Mouse (Mus musculus) left cerebral cortex, adult 2 months (tissue): ENCODE results near the gene Mllt11. TPM values are rescaled to one million over a fixed set of nuclear protein-coding genes. Genes with fewer than 3 reads are reported as not detected.

ENCODE experiments used
- DNase-seq, 2 experiments: peaks; one replicate each; pipeline ENCODE4 v3.0.0; 2021 to 2022; ENCODE audit warnings: low spot score in 2 of 2, mixed read lengths in 1 of 2; ENCODE audit errors: extremely low spot score in 1 of 2
- H3K27ac ChIP-seq: fragments of 200-600 bp; 2 replicates; pipeline ENCODE4 v1.8.1; 2022
- H3K4me3 ChIP-seq: fragments of 200-600 bp; 2 replicates; pipeline ENCODE4 v1.8.1; 2022
- CTCF ChIP-seq: fragments of 200-600 bp; IDR thresholded peaks from 2 replicates; pipeline ENCODE4 v1.8.1; 2022; ENCODE audit warnings: antibody characterized with exemption, mild to moderate bottlenecking, moderate library complexity
- intact Hi-C: fragments of 180-260 bp; cut with DNase I; formaldehyde crosslinking; loops from one replicate; pipeline ENCODE4 v1.15.1; 2025
- total RNA-seq, 2 experiments: library from RNA; stranded (reverse); gene quantifications; 2 replicates each; pipeline ENCODE4 v1.2.3; 2021

The Mllt11 gene
- total RNA-seq, 2 experiments from 2014 or later, result 272 to 277 TPM

GRCm38 (mm10) chr3:95210585-95210984 lies 21.4 kb downstream of the Mllt11 start:
- Histone ChIP-seq H3K27ac (no peak overlapping the region), H3K4me3 (no peak overlapping the region)
- intact Hi-C loops, result no loop called here
- no peak for DNase-seq
- TF ChIP-seq CTCF, result no peak

GRCm38 (mm10) chr3:95208286-95208685 lies 23.7 kb downstream of the Mllt11 start:
- TF ChIP-seq CTCF, result no peak
- H3K27ac ChIP-seq, result no peak overlapping the region
- intact Hi-C loops, result no loop called here
- H3K4me3 ChIP-seq, result no peak overlapping the region
- DNase-seq, result no peak

GRCm38 (mm10) chr3:95203880-95204279 lies 28.1 kb downstream of the Mllt11 start:
- intact Hi-C loops, result no loop called here
- Histone ChIP-seq H3K27ac (peak overlapping the region; percentile 13; the same call in 1 of the 2 replicates), H3K4me3 (no peak overlapping the region)
- DNase-seq, result no peak
- TF ChIP-seq CTCF, result no peak

DNA sequence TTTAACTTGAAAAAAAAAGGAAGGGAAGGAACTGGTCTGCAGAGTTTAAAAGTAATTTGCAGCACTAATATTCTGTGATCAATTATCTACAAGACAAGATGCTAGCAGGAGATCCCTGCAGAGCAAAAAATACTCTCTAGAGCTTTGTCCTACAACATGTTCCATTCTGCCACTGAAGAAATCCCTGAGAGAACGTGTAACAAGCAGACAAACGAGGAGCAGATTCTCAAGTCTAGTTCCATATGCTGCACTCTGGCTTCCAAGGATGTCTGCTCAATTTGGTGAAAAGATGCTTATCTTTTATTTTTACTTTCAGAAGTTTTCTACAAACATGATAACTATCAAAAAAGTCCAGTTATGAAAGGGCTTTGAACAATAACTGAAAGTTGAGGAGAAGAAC lies 31.4 kb downstream of the Mllt11 start:
- DNase-seq, result no peak
- no peak overlapping the region for H3K27ac ChIP-seq
- no peak for TF ChIP-seq CTCF
- H3K4me3 ChIP-seq, result no peak overlapping the region
- intact Hi-C loops, result loop anchor here (2.0 kb wide), 1 partner anchor 18 kb away; no protein-coding TSS in a partner anchor

- TF ChIP-seq CTCF, result no peak
- no peak for DNase-seq
- Histone ChIP-seq H3K4me3 (no peak overlapping the region), H3K27ac (no peak overlapping the region)
- intact Hi-C loops, result loop anchor here (2.0 kb wide), 1 partner anchor 17 kb away; no protein-coding TSS in a partner anchor
Observed at GRCm38 (mm10) chr3:95200132-95200531, 31.8 kb downstream of the Mllt11 start.

GRCm38 (mm10) chr3:95199101-95199500 lies 32.9 kb downstream of the Mllt11 start:
- intact Hi-C loops, result no loop called here
- H3K27ac ChIP-seq, result no peak overlapping the region
- no peak for TF ChIP-seq CTCF
- DNase-seq, result no peak
- no peak overlapping the region for H3K4me3 ChIP-seq

DNA sequence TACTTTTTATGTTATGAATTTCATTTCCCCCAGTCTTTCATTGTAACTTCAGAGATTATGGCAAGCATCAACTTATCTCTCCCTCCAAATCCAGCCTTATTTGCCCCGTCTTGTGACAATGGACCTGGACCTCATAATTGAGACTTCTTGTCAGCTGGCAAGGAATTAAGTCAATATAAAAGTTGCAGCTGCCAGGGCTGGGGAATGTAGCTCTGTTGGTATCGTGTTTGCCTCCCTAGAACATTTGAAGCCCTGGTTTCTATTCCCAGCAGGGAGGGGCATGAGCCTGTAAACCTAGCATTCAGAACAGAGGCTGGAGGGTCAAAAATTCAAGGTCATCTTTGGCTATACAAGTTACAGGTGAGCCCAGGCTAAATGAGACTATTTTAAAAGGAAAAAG lies 36.2 kb downstream of the Mllt11 start:
- DNase-seq, result no peak
- no peak for TF ChIP-seq CTCF
- intact Hi-C loops, result no loop called here
- no peak overlapping the region for H3K27ac ChIP-seq
- no peak overlapping the region for H3K4me3 ChIP-seq

GRCm38 (mm10) chr3:95194721-95195135 lies 37.2 kb downstream of the Mllt11 start:
- no peak for TF ChIP-seq CTCF
- no peak for DNase-seq
- H3K27ac ChIP-seq, result no peak overlapping the region
- intact Hi-C loops, result no loop called here
- no peak overlapping the region for H3K4me3 ChIP-seq

DNA sequence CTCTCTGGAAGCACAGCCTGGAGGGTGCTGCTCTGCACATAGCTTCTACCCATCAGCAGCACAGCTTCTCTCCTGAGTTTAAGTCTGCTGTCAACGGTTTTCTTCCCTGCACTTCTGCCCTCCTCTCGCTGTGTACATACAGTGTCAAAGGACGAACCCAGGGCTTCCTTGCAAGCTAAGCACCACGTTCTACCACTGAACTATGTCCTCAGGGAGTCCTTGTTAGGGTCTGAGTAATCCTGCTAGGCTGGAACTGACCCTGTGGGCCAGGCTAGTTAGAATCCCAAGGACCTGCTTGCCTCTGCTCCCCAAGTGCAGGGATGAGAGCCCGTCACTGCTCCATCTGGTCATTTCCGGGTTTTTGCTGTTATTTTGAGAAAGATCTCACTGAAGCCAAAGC lies 45.1 kb downstream of the Mllt11 start:
- intact Hi-C loops, result no loop called here
- Histone ChIP-seq H3K27ac (no peak overlapping the region), H3K4me3 (no peak overlapping the region)
- DNase-seq, result no peak
- no peak for TF ChIP-seq CTCF

DNA sequence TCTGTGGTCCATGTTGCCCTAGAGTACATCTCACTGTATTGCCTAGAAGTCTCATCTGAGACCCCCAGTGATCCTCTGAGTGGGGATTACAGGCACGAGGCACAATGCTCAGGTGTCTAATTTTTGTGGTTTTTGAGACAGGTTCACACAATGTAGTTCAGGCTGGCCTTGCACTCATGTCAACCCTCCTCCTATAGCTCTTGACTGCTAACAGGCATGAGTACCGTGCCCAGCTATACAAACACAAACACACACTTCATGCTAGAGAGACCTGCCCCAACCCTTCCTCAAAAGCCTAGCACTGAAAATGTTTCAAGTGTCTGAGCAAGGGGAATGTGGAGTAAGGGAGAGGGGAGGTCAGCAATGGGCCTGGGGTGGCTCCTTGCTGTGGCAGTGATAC lies 45.9 kb downstream of the Mllt11 start:
- intact Hi-C loops, result no loop called here
- no peak overlapping the region for H3K27ac ChIP-seq
- TF ChIP-seq CTCF, result no peak
- H3K4me3 ChIP-seq, result no peak overlapping the region
- no peak for DNase-seq

GRCm38 (mm10) chr3:95184796-95185577 lies 47.0 kb downstream of the Mllt11 start:
- no peak for DNase-seq
- no peak overlapping the region for H3K27ac ChIP-seq
- no peak overlapping the region for H3K4me3 ChIP-seq
- intact Hi-C loops, result no loop called here
- TF ChIP-seq CTCF, result no peak

DNA sequence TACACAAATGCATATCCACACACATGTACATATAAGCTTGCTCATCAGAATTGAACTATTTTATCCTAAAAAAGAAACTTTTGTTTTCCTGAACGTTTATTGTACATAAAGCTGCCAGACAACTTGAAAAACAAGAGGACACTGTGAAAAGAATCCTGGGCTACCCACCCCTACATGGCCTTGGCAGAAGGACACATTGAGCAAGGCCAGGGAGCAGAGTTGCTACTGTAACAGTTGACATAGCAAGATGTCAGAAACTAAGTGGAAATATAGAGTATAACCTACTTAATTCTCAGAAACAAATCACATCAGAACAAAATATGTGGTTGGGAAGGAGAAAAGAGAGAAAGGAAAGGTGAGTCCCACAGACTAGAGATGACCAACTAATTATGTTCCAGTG lies 50.1 kb downstream of the Mllt11 start:
- intact Hi-C loops, result loop anchor here (2.0 kb wide), 1 partner anchor 19 kb away; no protein-coding TSS in a partner anchor
- no peak for TF ChIP-seq CTCF
- no peak for DNase-seq

GRCm38 (mm10) chr3:95179890-95180289 lies 52.1 kb downstream of the Mllt11 start:
- TF ChIP-seq CTCF, result no peak

More for the DNA sequence above, 50.1 kb downstream of the Mllt11 start:
- Histone ChIP-seq H3K4me3 (no peak overlapping the region), H3K27ac (no peak overlapping the region)

More at GRCm38 (mm10) chr3:95179890-95180289, 52.1 kb downstream of the Mllt11 start:
- intact Hi-C loops, result no loop called here
- DNase-seq, result no peak
- no peak overlapping the region for H3K27ac ChIP-seq
- H3K4me3 ChIP-seq, result no peak overlapping the region
